Mouse (Mus musculus) heart, postnatal 0 days (tissue): ENCODE measurements around the gene Zfp213.

ENCODE experiments used
- CTCF ChIP-seq: IDR thresholded peaks from 2 replicates; pipeline ENCODE4 v1.5.1; 2016; ENCODE audit warnings: antibody characterized with exemption, control low read depth, low read depth
- EP300 ChIP-seq: IDR thresholded peaks from 2 replicates; pipeline ENCODE4 v1.6.1; 2016; ENCODE audit warnings: antibody characterized with exemption, low read depth

DNA sequence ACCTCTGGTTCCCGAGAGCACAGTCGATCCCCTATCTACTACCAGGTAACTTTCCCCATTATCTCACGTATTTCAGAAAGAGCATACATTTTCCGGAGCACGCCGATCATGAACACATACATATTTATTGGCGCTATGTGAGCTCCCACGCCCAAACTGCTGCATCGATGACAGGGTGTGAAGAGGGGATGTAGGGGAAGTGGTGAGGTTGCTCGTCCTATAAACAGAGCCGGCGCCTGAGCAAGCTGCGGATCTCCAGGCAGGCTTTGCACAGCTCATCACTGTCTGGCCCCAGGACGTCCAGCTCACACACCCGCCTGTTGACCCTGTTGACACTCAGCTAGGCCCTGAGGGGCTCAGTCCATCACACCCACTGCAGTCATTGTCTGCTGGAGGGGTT lies 13.2 kb downstream of the Zfp213 start:
- TF ChIP-seq CTCF (no peak), EP300 (no peak)
